Mouse (Mus musculus) intestine, postnatal 0 days (tissue): ENCODE measurements around the gene Crocc2. TPM values are rescaled to one million over a fixed set of nuclear protein-coding genes. Genes with fewer than 3 reads are reported as not detected.
"Not testable (repeated sequence)": the region's sequence is repeated elsewhere in the genome, so short reads cannot be mapped to it uniquely, and the experiment has no call there.

Experiments
- ATAC-seq: fragments of 200-750 bp; cut with Nextera tagmentation; 2 replicates; pipeline ENCODE4 v1.8.0; 2017; ENCODE audit warnings: mild to moderate bottlenecking, moderate TSS enrichment, moderate library complexity
- H3K27ac ChIP-seq: fragments of 300-500 bp; sonication (generic); 2 replicates; pipeline ENCODE4 v1.5.1; 2014; ENCODE audit warnings: mild to moderate bottlenecking, low read depth, low read length, moderate library complexity
- H3K27me3 ChIP-seq: fragments of 300-500 bp; sonication (generic); replicated peaks from 2 replicates; pipeline ENCODE4 v1.6.1; 2014; ENCODE audit warnings: low read length, mixed read lengths; ENCODE audit not compliant: control insufficient read depth, insufficient read depth
- H3K36me3 ChIP-seq: fragments of 300-500 bp; sonication (generic); 2 replicates; pipeline ENCODE4 v1.6.1; 2014; ENCODE audit warnings: mild to moderate bottlenecking, moderate library complexity; ENCODE audit not compliant: control insufficient read depth, insufficient read depth
- H3K4me1 ChIP-seq: fragments of 300-500 bp; sonication (generic); replicated peaks from 2 replicates; pipeline ENCODE4 v1.6.1; 2014; ENCODE audit warnings: antibody characterized with exemption, low read length, mixed read lengths; ENCODE audit not compliant: control insufficient read depth, insufficient read depth
- H3K4me2 ChIP-seq: fragments of 300-500 bp; sonication (generic); replicated peaks from 2 replicates; pipeline ENCODE4 v1.6.1; 2014; ENCODE audit warnings: low read depth, mild to moderate bottlenecking, moderate library complexity
- H3K4me3 ChIP-seq: fragments of 300-500 bp; sonication (generic); 2 replicates; pipeline ENCODE4 v1.5.1; 2014; ENCODE audit warnings: low read depth, low read length
- H3K9ac ChIP-seq: fragments of 300-500 bp; sonication (generic); 2 replicates; pipeline ENCODE4 v1.6.1; 2014; ENCODE audit warnings: mild to moderate bottlenecking, low read depth, low read length
- H3K9me3 ChIP-seq: fragments of 300-500 bp; sonication (generic); 2 replicates; pipeline ENCODE4 v1.6.1; 2016; ENCODE audit warnings: mixed run types; ENCODE audit not compliant: control insufficient read depth
- CTCF ChIP-seq: sonication (generic); IDR thresholded peaks from 2 replicates; pipeline ENCODE4 v1.5.1; 2016; ENCODE audit warnings: low read depth, mild to moderate bottlenecking, control low read depth, antibody characterized with exemption, moderate library complexity
- WGBS: fragments of 180-500 bp; shearing (Covaris S2); extraction: QIAGEN DNeasy Blood & Tissue Kit; methylation state at CpG from one replicate; pipeline ENCODE4 v1.1.7; 2014; 5-methylcytosine and 5-hydroxymethylcytosine counted together
- polyA plus RNA-seq: library from polyadenylated mRNA; unstranded; fragments of >200 nt; fragmentation: Nextera tagmentation; extraction: Ambion mirVana; gene quantifications from 2 replicates; pipeline ENCODE4 v1.2.1, GENCODE M21; 2015

Gene Crocc2
- polyA plus RNA-seq, 1 experiment from 2014 or later = 0.04 TPM

GRCm38 (mm10) chr1:93190726-93191305 is 22.3 kb downstream of the Crocc2 start:
- Histone ChIP-seq H3K9ac (no peak overlapping the region), H3K27me3 (peaks cover 3% of the 10 kb centered on the region; the same call in 1 of the 2 replicates), H3K4me1 (no peaks in the 10 kb centered on the region), H3K4me3 (no peak overlapping the region), H3K4me2 (no peak overlapping the region), H3K27ac (no peak overlapping the region), H3K9me3 (no peaks in the 10 kb centered on the region), H3K36me3 (no peaks in the 10 kb centered on the region)
- no peak for TF ChIP-seq CTCF
- no peak for ATAC-seq
- WGBS = 17% methylated on average over 11 of the region's 17 CpGs

GRCm38 (mm10) chr1:93194961-93195360 is 26.4 kb downstream of the Crocc2 start:
- Histone ChIP-seq H3K4me3 (no peak overlapping the region), H3K9me3 (no peaks in the 10 kb centered on the region), H3K4me2 (no peak overlapping the region), H3K9ac (no peak overlapping the region), H3K4me1 (no peaks in the 10 kb centered on the region), H3K36me3 (no peaks in the 10 kb centered on the region), H3K27me3 (peaks cover 3% of the 10 kb centered on the region; the same call in 1 of the 2 replicates), H3K27ac (no peak overlapping the region)
- WGBS = 87% methylated on average over 3 of the region's 3 CpGs
- no peak for ATAC-seq
- no peak for TF ChIP-seq CTCF

- H3K9ac ChIP-seq, H3K4me3 ChIP-seq, H3K36me3 ChIP-seq, H3K27ac ChIP-seq, H3K27me3 ChIP-seq, ATAC-seq, H3K4me2 ChIP-seq, H3K4me1 ChIP-seq, H3K9me3 ChIP-seq: not testable (repeated sequence)
- 55% methylated on average over 2 of the region's 2 CpGs for WGBS
Measured at GRCm38 (mm10) chr1:93197454-93197853, 28.9 kb downstream of the Crocc2 start.

GRCm38 (mm10) chr1:93197916-93198315 is 29.4 kb downstream of the Crocc2 start:
- H3K4me2 ChIP-seq = no peak overlapping the region
- 88% methylated on average over 3 of the region's 3 CpGs for WGBS
- H3K4me3 ChIP-seq = no peak overlapping the region
- ATAC-seq = no peak
- H3K9me3 ChIP-seq = no peaks in the 10 kb centered on the region
- TF ChIP-seq CTCF = no peak
- H3K36me3 ChIP-seq = no peaks in the 10 kb centered on the region
- H3K9ac ChIP-seq = no peak overlapping the region
- no peaks in the 10 kb centered on the region for H3K4me1 ChIP-seq
- H3K27me3 ChIP-seq = no peaks in the 10 kb centered on the region
- H3K27ac ChIP-seq = no peak overlapping the region

GRCm38 (mm10) chr1:93206277-93206970 is 37.9 kb downstream of the Crocc2 start:
- peak; percentile 44 for TF ChIP-seq CTCF
- peaks cover 6% of the 10 kb centered on the region; the same call in 1 of the 2 replicates for H3K4me1 ChIP-seq
- no peaks in the 10 kb centered on the region for H3K36me3 ChIP-seq
- no peak overlapping the region for H3K27ac ChIP-seq
- 61% methylated on average over 12 of the region's 12 CpGs for WGBS
- H3K4me2 ChIP-seq = no peak overlapping the region
- H3K9ac ChIP-seq = no peak overlapping the region
- no peaks in the 10 kb centered on the region for H3K9me3 ChIP-seq
- no peaks in the 10 kb centered on the region for H3K27me3 ChIP-seq
- ATAC-seq = no peak
- no peak overlapping the region for H3K4me3 ChIP-seq

- H3K27ac ChIP-seq = no peak overlapping the region
- H3K4me1 ChIP-seq = peaks cover 6% of the 10 kb centered on the region; the same call in 1 of the 2 replicates
- no peak for ATAC-seq
- no peak overlapping the region for H3K9ac ChIP-seq
- no peaks in the 10 kb centered on the region for H3K27me3 ChIP-seq
- no peaks in the 10 kb centered on the region for H3K36me3 ChIP-seq
- TF ChIP-seq CTCF = no peak
- no peaks in the 10 kb centered on the region for H3K9me3 ChIP-seq
- 92% methylated on average over 4 of the region's 4 CpGs for WGBS
- H3K4me2 ChIP-seq = no peak overlapping the region
- H3K4me3 ChIP-seq = no peak overlapping the region
Measured at GRCm38 (mm10) chr1:93207536-93208064, 39.1 kb downstream of the Crocc2 start.
